In the genomic region with DNA sequence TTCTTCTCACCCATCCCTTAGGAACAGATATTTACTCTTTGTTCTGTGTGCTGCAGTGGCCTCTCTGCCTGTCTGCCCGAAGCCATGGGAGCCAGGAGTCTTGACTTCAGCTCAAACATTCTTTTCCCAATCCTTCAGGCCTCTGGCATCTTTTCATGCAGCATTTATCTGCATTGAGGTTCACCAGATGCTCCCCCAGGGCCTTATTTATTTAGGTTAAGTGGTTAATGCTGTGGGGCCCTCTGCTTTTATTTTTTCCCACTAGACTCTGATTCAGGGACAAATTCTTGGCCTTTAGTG, we compare ENCODE assay signal across 14 mouse cellular contexts.
DNase-seq lines count a peak whose midpoint lies in the region; ATAC-seq and TF ChIP-seq lines count a peak whose summit lies in the region.
"Had no signal": no experiment of that assay in that cellular context is flagged by ENCODE, and none has a peak within 500 bp of the region (broad histone marks: within the 10 kb centered on the region; RNA-seq: fewer than 3 reads in every experiment).

No protein-coding gene starts in this region.

- WGBS in hindbrain, embryonic 12.5 days, result 22% methylated on average over 1 of the region's 1 CpGs
- 27% methylated on average over 1 of the region's 1 CpGs for WGBS in midbrain, embryonic 15.5 days
- WGBS in kidney, embryonic 15.5 days, result 43% methylated on average over 1 of the region's 1 CpGs

- H3K27me3 ChIP-seq in hindbrain, embryonic 12.5 days, result no peaks in the 10 kb centered on the region
- no peaks in the 10 kb centered on the region for H3K27me3 ChIP-seq in midbrain, embryonic 15.5 days (replicated peaks)
- H3K27me3 ChIP-seq in kidney, embryonic 15.5 days, result no peaks in the 10 kb centered on the region
- H3K27me3 ChIP-seq: lung, embryonic 15.5 days had no signal

- no peak for TF ChIP-seq POLR2A in brain, embryonic 14.5 days (IDR thresholded peaks at IDR 0.05; ENCODE audit: borderline replicate concordance, extremely low read depth, insufficient read depth, insufficient read length, poor library complexity, severe bottlenecking)

- peak; percentile 64 for DNase-seq in heart, adult 11 months
- DNase-seq in heart, adult 18-20 months, result no peak
- DNase-seq in brain, embryonic 14.5 days (ENCODE audit: low read depth), result peak; percentile 30
- no peak for DNase-seq in heart, postnatal 4 days
- no peak for DNase-seq in gastrocnemius, adult 2 months
- DNase-seq: adrenal gland, adult 8-10 months; heart, adult 2 months; kidney, adult 11 months; kidney, postnatal 4 days; thymus, adult 18-20 months had no signal

- intact Hi-C loops in gastrocnemius, adult 2 months (cut with DNase I), result no loop called here

- TF ChIP-seq CTCF in brain, embryonic 14.5 days (IDR thresholded peaks at IDR 0.05; ENCODE audit: borderline replicate concordance, extremely low read depth, insufficient read depth, insufficient read length), result no peak
- TF ChIP-seq CTCF in gastrocnemius, adult 2 months (IDR thresholded peaks at IDR 0.05), result no peak

- peaks cover 9% of the 10 kb centered on the region for H3K4me1 ChIP-seq in hindbrain, embryonic 12.5 days
- H3K4me1 ChIP-seq in midbrain, embryonic 15.5 days, result peaks cover 9% of the 10 kb centered on the region
- no peaks in the 10 kb centered on the region for H3K4me1 ChIP-seq in kidney, embryonic 15.5 days
- H3K4me1 ChIP-seq: lung, embryonic 15.5 days had no signal

- no peak for ATAC-seq in hindbrain, embryonic 12.5 days (ENCODE audit: low FRiP score)
- ATAC-seq in midbrain, embryonic 15.5 days (replicated peaks), result no peak
- ATAC-seq in kidney, embryonic 15.5 days (replicated peaks; ENCODE audit: low FRiP score), result no peak

- peak overlapping the region; percentile 13; the same call in 1 of the 2 replicates for H3K27ac ChIP-seq in hindbrain, embryonic 12.5 days
- peak overlapping the region; percentile 16 for H3K27ac ChIP-seq in midbrain, embryonic 15.5 days
- no peak overlapping the region for H3K27ac ChIP-seq in kidney, embryonic 15.5 days
- no peak overlapping the region for H3K27ac ChIP-seq in gastrocnemius, adult 2 months
- H3K27ac ChIP-seq: heart, adult 2 months; lung, embryonic 15.5 days had no signal

- H3K4me2 ChIP-seq in hindbrain, embryonic 12.5 days (replicated peaks), result no peak overlapping the region
- H3K4me2 ChIP-seq in midbrain, embryonic 15.5 days, result no peak overlapping the region
- H3K4me2 ChIP-seq in kidney, embryonic 15.5 days, result no peak overlapping the region
- H3K4me2 ChIP-seq: lung, embryonic 15.5 days had no signal

- H3K9me3 ChIP-seq in hindbrain, embryonic 12.5 days (replicated peaks), result no peaks in the 10 kb centered on the region
- no peaks in the 10 kb centered on the region for H3K9me3 ChIP-seq in midbrain, embryonic 15.5 days
- H3K9me3 ChIP-seq in kidney, embryonic 15.5 days (replicated peaks), result no peaks in the 10 kb centered on the region
- H3K9me3 ChIP-seq: lung, embryonic 15.5 days had no signal

- no peak overlapping the region for H3K4me3 ChIP-seq in hindbrain, embryonic 12.5 days
- no peak overlapping the region for H3K4me3 ChIP-seq in midbrain, embryonic 15.5 days
- no peak overlapping the region for H3K4me3 ChIP-seq in kidney, embryonic 15.5 days (replicated peaks)
- H3K4me3 ChIP-seq in gastrocnemius, adult 2 months, result no peak overlapping the region
- H3K4me3 ChIP-seq: heart, adult 2 months; lung, embryonic 15.5 days had no signal

- no peaks in the 10 kb centered on the region for H3K36me3 ChIP-seq in hindbrain, embryonic 12.5 days
- no peaks in the 10 kb centered on the region for H3K36me3 ChIP-seq in midbrain, embryonic 15.5 days (replicated peaks)
- H3K36me3 ChIP-seq in kidney, embryonic 15.5 days, result no peaks in the 10 kb centered on the region
- H3K36me3 ChIP-seq: lung, embryonic 15.5 days had no signal

- no peak overlapping the region for H3K9ac ChIP-seq in hindbrain, embryonic 12.5 days
- no peak overlapping the region for H3K9ac ChIP-seq in midbrain, embryonic 15.5 days
- H3K9ac ChIP-seq in kidney, embryonic 15.5 days, result no peak overlapping the region
- H3K9ac ChIP-seq: lung, embryonic 15.5 days had no signal

Comparison
In these comparisons a context has a peak if more than half of its experiments do, and no peak if none do; other contexts are left out.
1. DNase-seq: peak in heart, adult 11 months (single experiment) and brain, embryonic 14.5 days (single experiment); none in heart, adult 18-20 months (0 of 2), heart, postnatal 4 days (single experiment) and gastrocnemius, adult 2 months (single experiment).
2. H3K27ac ChIP-seq: peak in hindbrain, embryonic 12.5 days (single experiment) and midbrain, embryonic 15.5 days (single experiment); none in kidney, embryonic 15.5 days (single experiment) and gastrocnemius, adult 2 months (single experiment).